Mouse (Mus musculus): ENCODE measurements around the gene Ctnna2.

Ctnna2 gene

DNA sequence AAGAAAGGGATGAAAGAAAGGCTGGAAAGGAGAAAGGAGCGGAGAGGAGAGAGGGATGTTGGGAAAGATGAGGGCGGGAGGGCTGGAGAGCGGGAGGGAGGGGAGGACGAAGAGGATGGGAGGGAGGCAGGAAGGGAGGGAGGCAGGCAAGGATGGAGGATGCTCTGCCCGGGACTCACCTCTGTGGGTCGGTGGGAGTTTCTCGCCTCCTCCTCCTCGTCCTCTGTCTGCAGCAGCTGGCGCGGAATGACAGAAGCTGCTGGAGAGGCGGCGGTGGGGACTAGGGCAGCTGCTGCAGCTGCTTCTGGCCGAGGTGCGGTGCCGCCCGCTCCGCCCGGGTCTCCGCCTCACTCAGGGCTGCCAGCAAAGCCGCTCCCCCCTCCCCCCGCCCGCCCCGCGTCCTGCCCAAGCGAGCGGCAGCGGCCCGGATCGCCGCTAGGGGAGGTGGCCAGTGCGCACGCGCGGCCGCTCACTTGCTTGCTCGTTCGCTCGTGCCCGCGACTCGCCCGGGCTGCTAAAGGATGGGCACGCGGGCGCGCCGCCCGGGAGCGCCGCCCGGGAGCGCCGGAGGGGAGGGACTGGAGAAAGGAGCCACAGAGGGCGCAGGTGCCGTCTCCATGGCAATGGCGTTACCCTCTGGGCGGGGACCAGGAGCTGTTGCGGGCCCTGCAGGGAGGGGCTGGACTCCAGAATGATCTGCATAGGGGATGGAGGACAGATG, at the start of gene Ctnna2:
TSS of gene Ctnna2 (minus strand) at position 459 of the 721 bp plus-strand sequence.
- DNase-seq (ENCODE audit: low read depth, low spot score): peak; percentile 85

DNA sequence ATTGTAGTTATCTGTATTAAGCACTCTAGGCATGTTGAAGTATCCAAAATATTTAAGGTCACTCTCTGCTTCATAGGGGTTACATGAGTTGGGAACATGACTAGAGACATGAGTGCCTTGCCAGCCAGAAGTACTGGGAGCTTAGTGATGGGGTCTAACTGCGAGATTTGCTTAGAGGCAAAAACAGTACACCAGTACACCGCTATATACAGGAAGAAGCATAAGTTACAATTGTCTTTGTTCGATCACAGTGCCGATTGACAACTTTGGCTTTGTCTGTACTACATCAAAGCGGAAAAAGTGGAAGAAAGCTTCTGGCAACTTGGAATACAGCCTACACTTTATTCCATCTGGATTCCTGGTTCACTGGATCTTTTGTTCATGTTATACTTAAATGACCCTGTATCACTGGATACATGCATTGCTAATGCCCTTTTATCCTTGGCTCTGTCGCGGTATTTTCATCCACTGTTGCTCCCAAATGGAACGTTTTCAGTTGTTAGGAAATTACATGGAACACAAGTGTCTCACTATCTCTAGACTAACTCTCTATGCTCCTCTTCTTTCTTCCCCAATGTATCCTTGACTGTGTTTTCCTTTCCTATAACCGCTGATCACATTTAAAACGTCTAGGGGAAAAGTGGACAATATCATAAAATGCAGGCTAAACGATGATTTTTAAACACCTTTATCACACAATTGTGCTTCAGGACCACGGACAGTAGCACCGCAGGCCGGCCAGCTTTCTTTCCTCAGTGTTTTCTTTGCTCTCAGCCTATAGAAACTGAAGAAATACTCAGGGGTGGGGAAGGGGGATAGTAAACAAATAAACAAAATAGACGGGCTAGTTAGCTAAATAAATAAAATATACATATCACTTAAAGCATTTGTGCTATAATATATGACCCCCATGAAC, 896 bp upstream of the Ctnna2 start:
- peak; percentile 36 for DNase-seq (ENCODE audit: low read depth, low spot score)

DNA sequence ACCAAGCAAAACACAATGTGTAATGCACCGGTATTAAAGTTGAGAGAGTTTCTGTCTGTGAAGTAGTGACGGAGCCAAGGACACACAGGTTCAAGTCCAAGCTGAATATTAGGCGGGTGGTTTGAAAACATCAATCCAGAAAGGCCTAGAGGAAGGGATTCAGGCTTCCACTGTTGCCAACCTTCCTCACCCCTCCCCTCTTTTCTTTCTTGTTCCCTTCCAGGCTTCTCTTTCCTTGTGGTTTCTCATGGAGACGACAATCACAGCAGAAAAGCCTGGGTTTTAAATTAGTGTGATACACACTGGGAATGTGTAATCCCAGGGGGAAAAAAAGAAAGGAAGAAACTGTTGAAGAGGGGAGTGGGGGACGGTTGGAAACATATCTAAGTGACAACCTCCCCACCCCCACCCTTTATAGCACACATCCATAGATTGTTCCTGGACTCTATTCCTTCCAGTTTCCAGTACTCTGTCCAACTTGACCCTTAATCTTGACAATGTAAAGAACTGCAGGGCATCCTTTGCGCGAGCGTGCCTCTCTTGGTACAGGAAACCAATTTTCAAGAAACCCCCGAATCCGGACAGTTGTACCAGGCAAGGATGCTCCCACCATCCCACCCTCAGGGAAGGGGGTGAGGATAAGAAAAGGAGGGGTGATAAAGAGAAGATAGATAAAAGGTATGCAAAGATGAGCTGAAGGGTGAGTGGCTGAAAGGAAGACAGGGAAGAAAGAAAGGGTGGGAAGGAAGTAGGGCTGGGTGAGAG, 841 bp downstream of the Ctnna2 start:
- DNase-seq (ENCODE audit: low read depth, low spot score): no peak

DNA sequence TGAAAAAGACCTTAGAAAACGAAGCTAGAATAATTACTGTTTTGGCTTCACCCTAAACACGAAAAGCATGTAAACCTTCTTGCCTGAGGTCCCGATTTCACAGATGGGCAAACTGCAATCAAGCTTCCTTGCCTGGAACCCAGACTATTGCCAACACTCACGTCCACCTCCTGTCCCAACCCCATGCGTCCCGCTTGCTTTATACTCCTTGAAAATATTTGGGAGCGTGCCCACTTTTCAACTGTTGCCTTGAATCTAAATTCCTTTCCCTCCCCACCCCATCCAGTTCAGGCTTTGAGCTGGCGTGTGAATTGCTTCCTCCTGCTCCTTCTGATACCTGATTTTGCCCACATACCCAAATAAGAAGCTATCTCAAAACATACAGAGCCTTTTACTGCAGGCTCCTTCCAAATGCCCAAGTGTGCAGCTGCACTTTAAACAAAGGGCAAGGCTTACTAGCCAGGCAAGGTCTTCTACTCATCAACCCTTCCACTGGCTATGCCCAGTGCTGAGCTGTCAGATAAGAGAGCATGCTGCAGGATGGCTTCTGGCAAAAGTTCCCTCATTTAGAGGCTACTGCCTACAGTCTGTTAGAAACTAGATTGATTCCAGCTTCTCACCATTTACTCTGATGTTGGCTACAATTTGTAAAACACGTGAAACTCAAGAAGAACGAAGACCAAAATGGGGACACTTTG, 8.8 kb downstream of the Ctnna2 start:
- no peak for DNase-seq (ENCODE audit: low read depth, low spot score)

DNA sequence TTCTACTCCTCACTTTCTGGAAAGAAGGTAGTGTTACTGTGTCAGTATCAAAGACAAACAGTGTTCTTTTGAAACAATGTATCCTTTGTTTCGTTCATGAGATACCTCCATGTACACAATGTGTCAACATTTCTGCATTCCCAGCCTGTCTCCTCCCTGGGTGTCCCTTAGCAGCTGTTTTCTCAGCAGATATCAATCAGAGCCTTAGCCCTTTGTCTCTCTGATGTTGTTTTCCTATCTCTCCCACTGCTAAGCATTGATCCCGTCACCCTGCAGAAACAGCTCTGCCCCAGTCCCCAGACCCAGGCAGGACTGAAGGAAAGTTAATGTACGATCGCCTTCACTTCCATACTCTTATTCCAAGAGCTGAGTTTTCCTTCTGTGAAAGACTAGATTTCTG, 9.7 kb downstream of the Ctnna2 start:
- no peak for DNase-seq (ENCODE audit: low read depth, low spot score)

DNA sequence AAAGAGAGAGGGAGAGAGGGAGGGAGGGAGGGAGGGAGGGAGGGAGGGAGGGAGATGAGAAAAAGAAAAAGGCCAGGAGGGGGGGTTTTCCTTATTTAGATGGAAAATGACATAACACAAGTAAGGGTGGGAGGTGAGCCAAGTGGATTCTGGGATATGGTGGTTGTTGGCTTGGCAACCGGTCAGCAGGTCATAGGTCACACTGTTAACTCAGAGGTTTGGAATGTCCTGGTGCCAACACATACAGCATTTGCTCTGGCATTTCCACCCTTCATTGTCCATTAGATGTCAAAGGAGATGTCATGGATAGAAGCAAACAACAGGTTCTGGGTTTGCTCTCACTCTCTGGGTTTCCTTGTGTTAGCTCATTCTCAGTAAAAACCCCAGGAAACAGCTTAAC, 17.5 kb downstream of the Ctnna2 start:
- no peak for DNase-seq (ENCODE audit: low read depth, low spot score)

DNA sequence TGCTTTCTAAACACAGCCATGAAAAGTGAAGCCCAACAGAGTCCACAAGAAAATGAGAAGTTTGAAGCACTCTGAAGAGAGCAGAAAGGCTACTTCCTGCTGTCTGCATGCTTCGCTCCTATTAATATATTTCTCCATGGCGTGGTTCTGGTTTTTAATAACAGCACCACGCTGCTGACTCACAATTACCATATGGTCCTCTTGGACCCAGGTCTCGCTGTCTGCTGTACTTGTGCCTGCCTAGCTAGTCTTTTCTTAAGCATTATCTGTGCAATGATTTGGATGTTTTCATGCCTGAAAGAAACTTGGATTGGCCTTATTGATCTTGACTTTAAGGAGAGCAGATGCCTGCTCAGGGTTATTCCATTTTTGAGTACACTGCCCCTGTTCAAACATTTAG, 28.2 kb downstream of the Ctnna2 start:
- DNase-seq (ENCODE audit: low read depth, low spot score): no peak

DNA sequence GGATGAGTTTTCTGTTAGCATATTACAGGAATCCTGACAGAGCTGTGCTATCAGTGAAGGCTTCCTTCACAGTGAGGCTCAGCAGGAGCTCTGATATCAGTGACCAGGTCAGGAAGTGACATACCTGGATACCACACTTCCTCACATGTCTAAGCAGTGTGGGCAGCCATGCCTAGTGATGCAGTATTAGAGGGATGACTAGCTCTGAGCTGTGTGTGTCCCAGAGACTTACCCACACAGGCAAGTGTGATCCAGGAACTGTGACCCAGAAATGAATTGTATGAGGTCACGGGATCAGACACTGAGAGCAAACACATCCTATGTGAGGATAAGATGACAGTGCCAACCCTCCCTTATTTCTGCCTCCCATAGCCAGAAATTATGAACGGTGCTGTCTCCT, 28.8 kb downstream of the Ctnna2 start:
- DNase-seq (ENCODE audit: low read depth, low spot score): no peak

DNA sequence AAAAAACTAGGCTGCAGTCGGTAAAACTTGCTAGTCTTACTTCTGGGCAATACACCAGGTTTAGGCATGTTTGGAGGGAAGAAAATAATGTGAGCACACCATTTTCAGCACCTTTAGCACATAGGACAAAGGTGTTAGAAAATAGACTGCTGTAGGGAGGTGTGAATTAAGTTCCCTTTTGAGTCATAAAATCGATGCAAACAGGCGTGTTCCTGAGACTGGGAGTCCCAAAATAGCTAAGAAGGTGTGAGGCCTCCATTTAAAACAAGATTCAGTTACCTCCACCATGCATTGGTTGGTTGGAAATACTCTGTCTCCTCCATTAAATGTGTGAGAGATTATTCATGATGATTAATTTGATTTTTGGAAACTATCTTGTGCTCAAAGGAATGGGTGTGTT, 50.1 kb downstream of the Ctnna2 start:
- no peak for DNase-seq (ENCODE audit: low read depth, low spot score)

DNA sequence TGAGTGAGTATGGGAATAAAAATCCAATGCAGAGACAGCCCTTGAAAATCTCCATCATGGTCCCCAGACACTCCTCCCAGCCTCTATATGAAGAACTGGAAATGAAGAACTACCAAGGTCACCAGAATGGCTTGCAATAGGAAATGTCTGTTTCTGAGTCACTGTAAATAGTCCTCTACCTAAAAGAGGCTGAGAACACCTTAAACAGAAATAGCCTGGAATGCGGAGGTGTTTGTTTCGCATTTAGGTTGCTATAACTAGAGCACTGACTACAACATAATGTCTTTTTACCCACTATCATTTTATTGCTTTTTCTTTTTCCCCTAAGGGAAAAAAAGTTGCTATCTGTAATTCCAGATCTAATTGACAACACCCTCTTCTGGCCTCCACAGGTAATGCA, 106.3 kb downstream of the Ctnna2 start:
- DNase-seq (ENCODE audit: low read depth, low spot score): no peak

DNA sequence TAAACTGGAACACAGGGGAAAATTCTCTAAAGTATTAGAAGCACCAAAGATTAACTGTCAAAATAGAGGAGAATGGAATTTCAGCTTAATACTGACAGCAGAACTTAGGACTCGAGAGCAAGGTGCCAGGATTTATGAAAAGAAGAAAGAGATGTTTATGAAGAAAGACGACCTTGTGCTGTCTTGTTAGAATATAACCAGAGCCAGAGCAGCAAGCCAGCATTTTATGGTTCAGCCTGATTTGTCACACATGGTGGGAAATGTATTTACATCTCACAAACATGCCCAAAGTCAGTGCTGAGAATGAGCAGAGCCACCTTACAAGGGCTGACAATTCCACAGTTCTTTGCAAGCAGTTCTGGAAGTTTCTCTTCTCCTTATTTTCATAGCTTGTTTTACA, 110.2 kb downstream of the Ctnna2 start:
- DNase-seq (ENCODE audit: low read depth, low spot score): no peak

DNA sequence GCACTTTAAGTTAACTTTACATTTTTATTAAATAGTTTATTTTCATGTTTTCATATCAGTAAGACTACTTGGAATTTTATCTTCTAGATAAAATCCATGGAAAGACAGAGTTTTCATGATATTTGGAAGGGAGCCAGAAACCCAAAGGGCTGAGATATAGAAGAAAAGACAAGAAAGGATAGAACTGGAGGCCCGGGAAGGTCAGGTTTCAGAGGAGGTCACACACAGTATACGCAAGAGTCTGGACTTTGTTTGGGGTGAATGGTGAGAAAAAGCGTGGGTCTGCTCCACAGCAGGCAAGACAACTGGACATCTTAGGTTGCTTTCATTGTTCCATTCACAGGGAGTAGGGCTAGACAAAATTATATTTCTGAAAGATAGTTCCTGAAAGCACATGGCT, 111.4 kb downstream of the Ctnna2 start:
- no peak for DNase-seq (ENCODE audit: low read depth, low spot score)

DNA sequence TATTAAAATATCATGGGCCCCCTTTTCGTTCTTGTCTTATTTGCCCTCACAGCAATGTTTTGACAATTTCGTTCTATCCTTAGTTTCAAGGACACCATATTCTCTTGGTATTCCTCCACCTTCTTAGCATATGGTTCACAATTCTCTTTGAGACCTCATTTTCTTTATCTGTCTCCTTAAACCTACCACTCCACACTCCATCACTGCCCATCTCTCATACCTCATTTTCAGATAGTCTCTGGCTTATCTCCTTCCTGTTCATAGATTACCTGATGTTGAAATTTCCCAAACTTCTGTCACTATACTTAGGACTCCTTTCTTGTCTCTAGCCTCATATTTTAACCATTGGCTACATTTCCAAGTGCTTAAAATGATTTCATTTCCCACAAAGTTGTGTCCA, 116.1 kb downstream of the Ctnna2 start:
- no peak for DNase-seq (ENCODE audit: low read depth, low spot score)

DNA sequence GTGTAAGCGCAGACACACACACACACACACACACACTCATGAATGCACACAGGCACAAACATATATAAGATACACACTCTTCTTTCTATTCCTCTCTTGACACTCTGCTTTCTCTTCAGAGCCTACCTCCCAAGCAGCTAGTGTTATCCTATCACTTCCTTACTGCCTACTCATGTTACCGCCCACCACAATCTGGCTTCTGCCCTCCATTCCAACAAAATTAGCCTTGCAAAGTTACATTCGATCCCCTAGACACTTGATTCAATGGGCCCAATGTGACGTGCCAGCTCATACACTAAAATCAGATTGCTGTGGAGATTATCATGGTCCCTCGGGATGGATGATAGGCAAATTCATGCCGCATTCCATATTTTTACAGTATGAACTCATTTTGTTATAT, 116.7 kb downstream of the Ctnna2 start:
- DNase-seq (ENCODE audit: low read depth, low spot score): no peak

DNA sequence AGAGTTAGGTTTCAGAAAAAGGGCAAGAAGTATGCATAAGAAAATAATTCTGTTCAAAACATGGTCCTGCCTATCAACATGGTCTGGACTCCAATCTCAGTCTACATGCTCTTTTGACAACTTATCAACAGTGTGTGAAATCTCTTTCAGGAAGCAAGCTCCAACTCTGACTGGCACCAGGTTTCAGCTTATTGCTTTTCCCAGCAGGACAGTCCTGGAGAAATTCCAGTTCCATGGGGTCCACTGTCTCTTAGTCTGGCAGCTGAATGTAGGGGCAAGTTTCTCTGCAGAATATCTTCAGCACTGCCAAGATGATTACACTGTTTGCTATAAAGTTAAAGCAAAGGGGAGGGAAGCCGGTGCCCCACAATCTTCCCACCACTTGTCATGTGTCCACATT, 130.1 kb downstream of the Ctnna2 start:
- no peak for DNase-seq (ENCODE audit: low read depth, low spot score)

DNA sequence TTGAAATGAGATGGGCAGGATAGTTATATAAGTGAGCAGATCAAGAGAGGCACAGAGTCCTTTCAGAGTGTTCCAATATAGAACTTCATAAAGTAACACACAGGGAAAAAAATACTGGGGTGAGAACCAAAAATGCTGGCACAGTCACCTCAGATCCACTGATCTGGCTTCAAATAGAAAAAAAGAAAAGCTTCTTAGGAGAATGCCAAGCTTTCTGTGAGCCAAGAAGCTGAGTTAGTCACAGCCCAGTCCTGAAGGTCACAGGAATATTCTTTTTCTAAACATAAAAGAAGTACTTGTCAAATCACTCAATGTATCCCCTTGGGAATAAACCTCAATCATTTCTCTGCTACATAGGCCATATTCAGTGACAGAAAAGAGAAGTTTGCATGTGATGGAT, 130.7 kb downstream of the Ctnna2 start:
- no peak for DNase-seq (ENCODE audit: low read depth, low spot score)

DNA sequence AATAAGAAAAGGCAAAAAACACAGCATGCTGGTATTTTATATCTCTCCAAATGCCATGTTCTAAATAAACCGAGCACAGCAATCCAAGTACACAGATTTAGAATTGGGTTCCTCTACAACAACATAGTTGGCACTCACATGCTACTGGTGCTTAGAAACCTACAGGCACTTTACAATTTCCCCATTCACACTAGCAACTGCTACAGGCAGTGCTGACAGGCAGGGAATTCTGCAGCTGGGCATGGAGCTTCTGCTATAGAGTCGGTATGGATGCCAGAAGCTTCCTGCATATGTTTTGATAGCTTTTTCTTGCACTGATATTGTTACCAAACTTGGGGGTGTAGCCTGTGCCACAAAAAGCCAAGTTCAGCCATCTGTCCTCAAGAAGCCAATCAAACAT, 131.8 kb downstream of the Ctnna2 start:
- no peak for DNase-seq (ENCODE audit: low read depth, low spot score)

DNA sequence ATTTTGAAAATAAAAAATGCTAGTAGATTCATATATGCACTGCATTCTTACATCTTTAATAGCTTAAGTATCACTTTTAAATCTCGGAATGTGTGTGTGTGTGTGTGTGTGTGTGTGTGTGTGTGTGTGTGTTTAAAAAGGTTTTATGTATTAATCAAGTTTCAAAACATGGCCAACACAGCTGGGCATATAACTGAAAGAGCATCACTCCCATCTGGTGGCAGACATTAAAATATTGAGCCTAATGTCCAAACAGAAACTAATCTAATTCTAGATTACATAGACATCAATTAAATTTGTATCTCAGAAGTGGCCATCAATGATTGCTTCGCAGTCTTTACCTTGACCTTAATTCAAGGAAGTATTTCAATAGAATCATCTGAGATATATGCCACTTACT, 140.4 kb downstream of the Ctnna2 start:
- DNase-seq (ENCODE audit: low read depth, low spot score): no peak

DNA sequence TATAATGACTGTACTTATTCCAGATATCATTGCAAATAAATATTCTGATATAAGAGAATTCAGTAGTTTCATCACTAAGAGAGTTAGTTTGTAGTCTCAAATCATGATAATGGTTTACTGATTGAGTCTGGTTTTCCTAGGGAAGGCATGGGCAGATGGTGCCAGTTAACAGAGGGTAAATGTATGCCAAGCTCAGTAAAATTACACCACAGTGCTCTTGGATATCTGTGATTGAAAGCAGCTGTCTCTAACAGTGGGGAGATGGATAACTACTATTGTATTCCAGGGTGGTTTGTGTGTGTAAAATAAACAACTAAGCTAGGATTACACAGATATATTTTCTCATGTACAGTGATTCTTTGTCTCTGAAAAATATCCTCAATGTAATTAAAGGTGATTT, 140.8 kb downstream of the Ctnna2 start:
- DNase-seq (ENCODE audit: low read depth, low spot score): no peak

DNA sequence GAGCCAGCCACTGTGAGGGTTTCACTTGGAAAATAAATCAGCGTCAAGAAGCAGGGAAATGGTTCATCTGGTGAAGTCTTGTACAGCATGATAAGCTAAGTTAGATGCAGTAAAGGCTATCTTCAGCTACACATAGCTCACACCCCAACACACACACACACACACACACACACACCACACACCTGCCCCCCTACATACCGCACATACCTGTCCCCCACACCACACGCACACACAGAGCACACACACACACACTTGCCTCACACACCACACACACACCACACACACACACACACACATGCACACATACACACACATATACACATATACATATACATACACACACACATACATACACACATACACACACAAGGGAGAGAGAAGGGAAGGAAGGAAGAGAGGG, 142.0 kb downstream of the Ctnna2 start:
- DNase-seq (ENCODE audit: low read depth, low spot score): no peak

DNA sequence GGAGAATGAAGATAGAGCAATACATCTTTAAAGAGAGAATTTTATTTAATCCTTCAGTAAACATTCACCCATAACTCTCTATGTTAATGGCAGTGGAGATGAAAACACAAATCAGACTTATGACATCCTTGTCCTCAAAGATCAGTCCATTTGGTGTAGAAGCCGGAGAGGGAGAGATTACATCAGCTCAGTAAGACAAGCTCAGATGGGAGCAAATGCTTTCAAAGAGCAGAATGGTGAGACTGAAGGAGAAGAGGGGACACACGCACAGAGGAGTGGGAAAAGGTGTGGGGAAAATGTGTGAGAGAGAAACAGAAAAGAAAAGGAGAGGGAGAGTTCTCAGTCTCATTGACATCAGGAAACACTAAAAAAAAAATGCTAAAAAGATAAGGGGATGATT, 144.8 kb downstream of the Ctnna2 start:
- DNase-seq (ENCODE audit: low read depth, low spot score): no peak

DNA sequence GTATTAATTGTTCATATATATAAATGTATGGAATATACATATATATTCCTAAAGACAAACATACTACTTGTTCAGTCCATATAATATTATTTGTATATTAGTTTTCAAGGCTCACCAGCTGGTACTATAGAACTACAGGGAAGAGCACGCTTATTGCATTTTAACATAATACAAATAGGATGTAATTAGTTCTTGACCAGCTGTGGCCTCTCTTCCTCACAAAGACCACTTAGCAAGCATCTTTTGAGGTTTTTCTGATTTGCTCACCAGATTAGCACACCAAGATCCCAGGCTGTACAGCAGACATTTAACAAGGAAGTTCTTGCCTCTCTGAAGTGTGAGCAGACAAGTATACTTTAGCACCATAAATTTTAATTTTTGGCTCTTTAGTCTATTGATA, 152.0 kb downstream of the Ctnna2 start:
- no peak for DNase-seq (ENCODE audit: low read depth, low spot score)
